Mouse (Mus musculus): ENCODE measurements at regions not wholly inside any gene's neighbourhood (a gene's known extent, or its start where the extent isn't known, plus 50 kb on each side); places are given as distances from the start of the nearest gene placed in this dataset.

DNA sequence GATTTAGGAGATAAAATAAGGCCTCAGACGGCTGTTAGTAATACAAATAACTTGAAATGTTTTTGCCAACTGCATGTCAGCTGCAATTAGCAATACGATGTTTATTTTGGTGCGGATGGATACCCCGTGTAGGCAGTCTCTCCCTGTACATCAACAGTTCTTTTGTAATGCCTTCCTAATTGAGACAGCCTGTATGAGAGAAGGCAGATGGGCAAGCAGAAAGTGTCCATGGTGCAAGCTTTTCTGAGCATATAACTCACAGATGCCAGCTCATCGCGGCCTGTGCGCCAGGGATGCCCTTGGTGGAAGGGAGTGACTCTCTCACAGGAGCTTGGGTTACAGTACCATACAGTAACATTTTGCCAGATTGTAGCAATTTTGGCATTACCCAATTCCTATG is 220.5 kb downstream of the D3Ertd751e start:
- no peaks in the 10 kb centered on the region for H3K36me3 ChIP-seq (replicated peaks in 1 of 2; ENCODE audit: control insufficient read depth in 1 of 2, insufficient read depth in 1 of 2, low read length in 1 of 2)
- in situ Hi-C loops (cut with MboI; ENCODE audit: low pct_ligation_motif_present, low pct_unique_long_range_greater_than_20kb, low sequenced_read_pairs) (no loop called here), dilution Hi-C loops (cut with MboI; ENCODE audit: extremely low pct_ligation_motif_present, extremely low pct_unique_long_range_greater_than_20kb, low sequenced_read_pairs) (no loop called here)
- no peaks in the 10 kb centered on the region for H3K9me3 ChIP-seq (replicated peaks; ENCODE audit: low read length)
- no peak overlapping the region for H3K27ac ChIP-seq (ENCODE audit: insufficient read depth, low read depth)
- no peak overlapping the region for H3K9ac ChIP-seq (ENCODE audit: insufficient read depth, low read depth)
- H3K4me2 ChIP-seq (ENCODE audit: insufficient read depth, low read depth, poor library complexity, severe bottlenecking): no peak overlapping the region
- H3K27me3 ChIP-seq (replicated peaks): no peaks in the 10 kb centered on the region
- no peak for TF ChIP-seq NRF1 (IDR thresholded peaks at IDR 0.05; ENCODE audit: low read depth, low read length)
- DNase-seq (ENCODE audit: extremely low read depth): no peak
- no peak overlapping the region for H3K4me3 ChIP-seq (replicated peaks in 1 of 3; ENCODE audit: low read depth in 2 of 3, low read length in 2 of 3, poor library complexity in 1 of 3)
- H3K79me2 ChIP-seq (replicated peaks; ENCODE audit: control insufficient read depth, extremely low read depth, insufficient read depth, poor library complexity, severe bottlenecking): no peaks in the 10 kb centered on the region
- no peaks in the 10 kb centered on the region for H3K4me1 ChIP-seq (ENCODE audit: control insufficient read depth in 1 of 2, insufficient read depth in 2 of 2)

DNA sequence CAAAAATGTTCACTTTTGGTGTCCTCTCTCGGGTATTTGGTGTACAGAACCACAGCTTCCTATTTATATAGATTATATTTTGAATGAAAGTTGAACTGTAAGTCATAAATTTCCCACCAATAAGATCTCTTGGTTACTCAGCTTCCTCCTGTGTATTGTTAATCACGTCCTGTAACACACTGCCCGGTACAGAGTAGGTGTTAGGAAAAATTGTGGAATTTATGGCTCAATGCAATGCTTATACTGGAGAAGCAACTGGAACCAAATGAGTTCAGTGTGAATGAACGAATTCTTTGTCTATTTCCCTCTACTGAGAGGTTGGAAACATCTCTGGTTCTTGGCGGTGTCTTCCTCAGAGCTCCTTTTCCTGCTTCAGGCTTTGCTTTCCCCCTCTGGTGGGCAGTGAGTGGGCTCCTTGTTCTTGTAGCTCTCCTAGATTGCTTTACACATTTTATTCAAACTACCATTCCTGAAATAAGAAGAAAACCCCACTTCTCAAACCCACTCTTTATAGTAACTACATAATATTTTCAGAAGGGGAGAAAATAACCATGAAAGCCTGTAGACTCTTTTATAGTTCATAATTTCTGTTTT is 264.4 kb downstream of the D3Ertd751e start:
- no peak overlapping the region for H3K4me2 ChIP-seq (ENCODE audit: insufficient read depth, low read depth, poor library complexity, severe bottlenecking)
- TF ChIP-seq MXI1 (IDR thresholded peaks at IDR 0.05; ENCODE audit: low read depth, low read length) (no peak), PAX5 (IDR thresholded peaks at IDR 0.05; ENCODE audit: low read length) (no peak), SIN3A (IDR thresholded peaks at IDR 0.05; ENCODE audit: low read length) (no peak), E2F4 (IDR thresholded peaks at IDR 0.05; ENCODE audit: insufficient replicate concordance, low read depth, low read length) (no peak), BHLHE40 (IDR thresholded peaks at IDR 0.05; ENCODE audit: low read depth, low read length) (no peak), ZMIZ1 (IDR thresholded peaks at IDR 0.05; ENCODE audit: low read depth, low read length) (no peak), MYC (IDR thresholded peaks at IDR 0.05; ENCODE audit: low read depth, low read length) (no peak), MEF2A (IDR thresholded peaks at IDR 0.05; ENCODE audit: borderline replicate concordance, low read depth, low read length) (no peak), ELF1 (IDR thresholded peaks at IDR 0.05; ENCODE audit: low read depth, low read length) (no peak), CTCF (conservative IDR thresholded peaks at IDR 0.05 in 1 of 2, IDR thresholded peaks at IDR 0.05 in 1 of 2; ENCODE audit: low read depth in 2 of 2, low read length in 2 of 2) (no peak), POLR2A (IDR thresholded peaks at IDR 0.05; ENCODE audit: low read depth, low read length) (no peak), MAX (IDR thresholded peaks at IDR 0.05; ENCODE audit: low read length) (no peak), ZKSCAN1 (IDR thresholded peaks at IDR 0.05; ENCODE audit: borderline replicate concordance, low read depth, low read length) (no peak), MAFK (IDR thresholded peaks at IDR 0.05; ENCODE audit: insufficient replicate concordance, low read length) (no peak), KAT2A (IDR thresholded peaks at IDR 0.05; ENCODE audit: insufficient replicate concordance, low read length) (no peak), IRF4 (IDR thresholded peaks at IDR 0.05; ENCODE audit: low read depth, low read length) (no peak), JUND (conservative IDR thresholded peaks at IDR 0.05; ENCODE audit: low read depth, low read length) (no peak), NRF1 (IDR thresholded peaks at IDR 0.05; ENCODE audit: low read depth, low read length) (no peak), JUN (IDR thresholded peaks at IDR 0.05; ENCODE audit: insufficient read depth, low read depth, low read length) (no peak), GABPA (IDR thresholded peaks at IDR 0.05; ENCODE audit: insufficient replicate concordance, low read depth, low read length) (no peak)
- H3K79me2 ChIP-seq (replicated peaks; ENCODE audit: control insufficient read depth, extremely low read depth, insufficient read depth, poor library complexity, severe bottlenecking): no peaks in the 10 kb centered on the region
- no peak overlapping the region for H3K27ac ChIP-seq (ENCODE audit: insufficient read depth, low read depth)
- H3K27me3 ChIP-seq (replicated peaks): no peaks in the 10 kb centered on the region
- no peaks in the 10 kb centered on the region for H3K9me3 ChIP-seq (replicated peaks; ENCODE audit: low read length)
- H3K36me3 ChIP-seq (replicated peaks in 1 of 2; ENCODE audit: control insufficient read depth in 1 of 2, insufficient read depth in 1 of 2, low read length in 1 of 2): no peaks in the 10 kb centered on the region
- dilution Hi-C loops (cut with MboI; ENCODE audit: extremely low pct_ligation_motif_present, extremely low pct_unique_long_range_greater_than_20kb, low sequenced_read_pairs): no loop called here
- H3K4me1 ChIP-seq (ENCODE audit: control insufficient read depth in 1 of 2, insufficient read depth in 2 of 2): no peaks in the 10 kb centered on the region
- DNase-seq (ENCODE audit: extremely low read depth): no peak
- H3K4me3 ChIP-seq (replicated peaks in 1 of 3; ENCODE audit: low read depth in 2 of 3, low read length in 2 of 3, poor library complexity in 1 of 3): no peak overlapping the region
- H3K9ac ChIP-seq (ENCODE audit: insufficient read depth, low read depth): no peak overlapping the region
- in situ Hi-C loops (cut with MboI; ENCODE audit: low pct_ligation_motif_present, low pct_unique_long_range_greater_than_20kb, low sequenced_read_pairs): no loop called here
